22 mouse cellular contexts compared by ENCODE assay signal in the genomic region with DNA sequence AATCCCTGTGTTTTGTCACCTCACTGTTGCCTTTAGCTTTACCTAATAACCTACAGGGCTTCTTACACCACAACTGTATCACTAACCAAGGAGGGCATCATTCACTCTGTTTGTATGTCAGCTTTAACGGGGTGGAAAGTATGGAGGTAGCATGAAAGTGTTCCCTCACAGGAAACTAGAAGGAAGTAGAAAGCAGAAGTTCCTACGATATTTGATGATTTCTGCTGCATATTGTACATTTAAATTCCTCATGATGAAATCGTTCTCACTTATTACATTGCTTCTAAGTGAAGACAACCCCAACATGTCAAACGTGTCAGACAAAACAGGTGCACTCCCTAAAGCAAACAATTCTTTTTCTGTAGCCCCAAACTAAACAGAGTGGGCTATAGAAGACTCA.
DNase-seq lines count a peak whose midpoint lies in the region; ATAC-seq and TF ChIP-seq lines count a peak whose summit lies in the region.
"Had no signal": no experiment of that assay in that cellular context is flagged by ENCODE, and none has a peak within 500 bp of the region (broad histone marks: within the 10 kb centered on the region; RNA-seq: fewer than 3 reads in every experiment).

No protein-coding gene starts in this region.

- H3K4me1 ChIP-seq in liver, postnatal 0 days (ENCODE audit: insufficient read depth), result no peaks in the 10 kb centered on the region
- no peaks in the 10 kb centered on the region for H3K4me1 ChIP-seq in liver, embryonic 12.5 days
- H3K4me1 ChIP-seq in bone marrow macrophage, adult 2 months (ENCODE audit: control insufficient read depth, insufficient read depth, low read length), result peaks cover 15% of the 10 kb centered on the region
- 0 out of 2 replicates have a peak, but pooled peaks cover 3% of the 10 kb centered on the region for H3K4me1 ChIP-seq in embryonic facial prominence, embryonic 10.5 days
- H3K4me1 ChIP-seq: limb, embryonic 13.5 days; megakaryocyte, embryonic 14.5 days; midbrain, embryonic 15.5 days had no signal

- H3K36me3 ChIP-seq in liver, postnatal 0 days (replicated peaks; ENCODE audit: insufficient read depth, low read length), result no peaks in the 10 kb centered on the region
- H3K36me3 ChIP-seq in liver, embryonic 12.5 days, result no peaks in the 10 kb centered on the region
- peaks cover 9% of the 10 kb centered on the region for H3K36me3 ChIP-seq in embryonic facial prominence, embryonic 10.5 days (replicated peaks)
- H3K36me3 ChIP-seq: limb, embryonic 13.5 days; midbrain, embryonic 15.5 days had no signal

- H3K9ac ChIP-seq in liver, postnatal 0 days (replicated peaks), result no peak overlapping the region
- no peak overlapping the region for H3K9ac ChIP-seq in liver, embryonic 12.5 days
- H3K9ac ChIP-seq: forebrain, embryonic 13.5 days; limb, embryonic 13.5 days; midbrain, embryonic 15.5 days had no signal

- no peak overlapping the region for H3K4me3 ChIP-seq in liver, postnatal 0 days (ENCODE audit: low read depth, low read length)
- H3K4me3 ChIP-seq in liver, embryonic 12.5 days, result no peak overlapping the region
- peak overlapping the region; percentile 49 for H3K4me3 ChIP-seq in bone marrow macrophage, adult 2 months (ENCODE audit: insufficient read depth, low read length)
- no peak overlapping the region for H3K4me3 ChIP-seq in embryonic facial prominence, embryonic 10.5 days
- H3K4me3 ChIP-seq: forebrain, embryonic 13.5 days; limb, embryonic 13.5 days; megakaryocyte, embryonic 14.5 days; midbrain, embryonic 15.5 days had no signal

- no peak for TF ChIP-seq EP300 in liver, postnatal 0 days (IDR thresholded peaks at IDR 0.05; ENCODE audit: low read depth)

- peak overlapping the region; percentile 51; the same call in 1 of the 2 replicates for H3K27ac ChIP-seq in liver, postnatal 0 days (ENCODE audit: low read depth)
- H3K27ac ChIP-seq in liver, embryonic 12.5 days, result no peak overlapping the region
- peak overlapping the region; percentile 93 for H3K27ac ChIP-seq in bone marrow macrophage, adult 2 months (ENCODE audit: insufficient read depth, low read depth, low read length)
- H3K27ac ChIP-seq in embryonic facial prominence, embryonic 10.5 days (replicated peaks), result no peak overlapping the region
- H3K27ac ChIP-seq: forebrain, embryonic 13.5 days; hindbrain, postnatal 0 days; limb, embryonic 13.5 days; midbrain, embryonic 15.5 days had no signal

- peak; percentile 23; the same call in 1 of the 2 replicates for ATAC-seq in liver, postnatal 0 days
- ATAC-seq in liver, embryonic 12.5 days, result no peak
- ATAC-seq in monocyte, adult 5-6 weeks (replicated peaks; ENCODE audit: insufficient number of reproducible peaks, low FRiP score, low TSS enrichment, poor library complexity, severe bottlenecking), result peak; percentile 53; the same call in 1 of the 2 replicates
- ATAC-seq: activated CD4-positive, CD25-positive, alpha-beta regulatory T cell, adult 4 months; forebrain, embryonic 13.5 days; hindbrain, postnatal 0 days; midbrain, embryonic 15.5 days had no signal

- no peaks in the 10 kb centered on the region for H3K9me3 ChIP-seq in liver, postnatal 0 days (ENCODE audit: low read length)
- H3K9me3 ChIP-seq in liver, embryonic 12.5 days (replicated peaks), result no peaks in the 10 kb centered on the region
- no peaks in the 10 kb centered on the region for H3K9me3 ChIP-seq in embryonic facial prominence, embryonic 10.5 days
- H3K9me3 ChIP-seq: forebrain, embryonic 13.5 days; limb, embryonic 13.5 days; megakaryocyte, embryonic 14.5 days; midbrain, embryonic 15.5 days had no signal

- no peak for TF ChIP-seq POLR2A in bone marrow macrophage, adult 2 months (IDR thresholded peaks at IDR 0.05; ENCODE audit: borderline replicate concordance, low read depth, low read length)

- no peak for TF ChIP-seq CTCF in liver, postnatal 0 days (IDR thresholded peaks at IDR 0.05; ENCODE audit: low read depth)
- no peak for TF ChIP-seq CTCF in bone marrow macrophage, adult 2 months (IDR thresholded peaks at IDR 0.05; ENCODE audit: low read depth, low read length)

- no peaks in the 10 kb centered on the region for H3K27me3 ChIP-seq in liver, postnatal 0 days (ENCODE audit: insufficient read depth, low read length)
- no peaks in the 10 kb centered on the region for H3K27me3 ChIP-seq in liver, embryonic 12.5 days (replicated peaks)
- H3K27me3 ChIP-seq in embryonic facial prominence, embryonic 10.5 days (replicated peaks; ENCODE audit: low read depth, poor library complexity, severe bottlenecking), result no peaks in the 10 kb centered on the region
- H3K27me3 ChIP-seq: forebrain, embryonic 13.5 days; limb, embryonic 13.5 days; megakaryocyte, embryonic 14.5 days; midbrain, embryonic 15.5 days had no signal

- DNase-seq in liver, postnatal 0 days, result no peak
- DNase-seq in A20 (ENCODE audit: low read depth, low spot score), result peak; percentile 56
- DNase-seq in retina, embryonic 14.5 days (ENCODE audit: low spot score), result no peak
- no peak for DNase-seq in embryonic facial prominence, embryonic 10.5 days (ENCODE audit: low spot score)
- DNase-seq: adrenal gland, postnatal 14 days; cerebellum, adult 11 months; cerebellum, postnatal 36 days; heart, postnatal 4 days; kidney, adult 18-20 months; kidney, postnatal 10 days; retina, postnatal 1 day; thymus, adult 18-20 months; thymus, postnatal 4 days had no signal

- H3K4me2 ChIP-seq in liver, postnatal 0 days (ENCODE audit: low read depth, low read length), result peak overlapping the region; percentile 22; the same call in 1 of the 2 replicates
- no peak overlapping the region for H3K4me2 ChIP-seq in liver, embryonic 12.5 days
- H3K4me2 ChIP-seq: forebrain, embryonic 13.5 days; limb, embryonic 13.5 days; midbrain, embryonic 15.5 days had no signal

- 31% methylated on average over 4 of the region's 4 CpGs for WGBS in liver, postnatal 0 days (ENCODE audit: insufficient replicate concordance)
- WGBS in liver, embryonic 12.5 days (ENCODE audit: insufficient replicate concordance), result 37% methylated on average over 4 of the region's 4 CpGs
- WGBS in embryonic facial prominence, embryonic 10.5 days, result 86% methylated on average over 4 of the region's 4 CpGs

Comparison
In these comparisons a context has a peak if more than half of its experiments do, and no peak if none do; other contexts are left out.
1. H3K27ac ChIP-seq: peak in liver, postnatal 0 days (single experiment) and bone marrow macrophage, adult 2 months (single experiment); none in liver, embryonic 12.5 days (single experiment) and embryonic facial prominence, embryonic 10.5 days (single experiment).